Mouse (Mus musculus) spleen, adult 2 months (tissue): ENCODE data around the gene Sdhb.

ENCODE experiments used
- CTCF ChIP-seq: fragments of 200-500 bp; IDR thresholded peaks from 2 replicates; pipeline ENCODE4 v1.5.1; 2011; ENCODE audit warnings: mild to moderate bottlenecking, inconsistent platforms; ENCODE audit not compliant: insufficient read depth, insufficient read length, insufficient replicate concordance; ENCODE audit errors: extremely low read depth
- POLR2A ChIP-seq: fragments of 200-500 bp; IDR thresholded peaks from 2 replicates; pipeline ENCODE4 v1.6.1; 2011; ENCODE audit warnings: low read depth, low read length, inconsistent platforms

DNA sequence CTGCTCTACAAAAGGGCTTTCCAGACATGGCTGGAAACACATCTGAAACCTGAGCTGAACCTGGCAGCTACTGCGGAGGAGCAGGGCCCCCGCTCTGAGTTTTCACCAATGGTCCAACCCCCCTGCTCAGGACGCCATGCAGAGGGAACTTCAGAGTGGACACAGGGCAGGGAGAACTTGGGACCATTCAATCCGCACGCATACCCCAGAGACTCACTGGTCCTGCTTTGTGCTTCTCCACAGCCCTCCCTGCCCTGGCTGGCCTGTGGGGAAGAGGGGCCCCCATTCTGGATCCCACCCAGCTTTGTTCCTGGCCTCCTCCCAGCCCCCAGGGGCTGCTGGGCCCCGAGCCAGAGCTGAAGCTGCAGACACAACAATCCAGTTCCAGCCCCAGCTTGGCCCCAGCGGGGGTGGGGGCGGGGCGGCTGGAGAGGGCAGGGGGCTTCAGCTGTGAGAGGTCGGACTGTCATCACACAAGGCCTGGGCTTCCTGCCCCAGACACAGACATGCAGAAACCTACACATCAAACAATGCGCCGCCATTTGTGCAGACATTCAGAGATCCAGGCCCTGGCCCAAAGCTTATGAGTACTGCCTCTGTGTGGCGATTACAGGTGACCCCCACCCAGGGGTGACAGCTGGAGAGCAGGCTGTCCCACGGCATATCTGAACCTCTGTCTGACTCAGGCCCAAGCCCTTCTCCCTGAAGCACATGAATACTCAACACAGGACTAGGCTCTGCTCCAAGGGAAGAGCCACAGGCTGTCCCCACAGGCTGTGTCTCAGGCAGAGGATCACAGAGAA, 60.0 kb downstream of the Sdhb start:
- no peak for TF ChIP-seq CTCF
- no peak for TF ChIP-seq POLR2A
